Mouse (Mus musculus) midbrain, embryonic 16.5 days (tissue): Measurements from ENCODE around the gene Nudt6. TPM values are rescaled to one million over a fixed set of nuclear protein-coding genes. Genes with fewer than 3 reads are reported as not detected.

Experiments
- ATAC-seq: fragments of 200-750 bp; cut with Nextera tagmentation; 2 replicates; pipeline ENCODE4 v1.8.0; 2017; ENCODE audit warnings: moderate TSS enrichment
- H3K27ac ChIP-seq: fragments of 300-500 bp; sonication (generic); 2 replicates; pipeline ENCODE4 v1.5.1; 2014; ENCODE audit warnings: mild to moderate bottlenecking, low read length, mixed read lengths
- H3K27me3 ChIP-seq: fragments of 300-500 bp; sonication (generic); 2 replicates; pipeline ENCODE4 v1.6.1; 2014; ENCODE audit warnings: low read depth, low read length, mixed read lengths; ENCODE audit not compliant: control insufficient read depth, insufficient read depth
- H3K36me3 ChIP-seq: fragments of 300-500 bp; sonication (generic); 2 replicates; pipeline ENCODE4 v1.6.1; 2014; ENCODE audit warnings: mild to moderate bottlenecking, low read length, moderate library complexity, mixed read lengths; ENCODE audit not compliant: control insufficient read depth, insufficient read depth
- H3K4me1 ChIP-seq: fragments of 300-500 bp; sonication (generic); 2 replicates; pipeline ENCODE4 v1.6.1; 2014; ENCODE audit warnings: mild to moderate bottlenecking, low read length, mixed read lengths; ENCODE audit not compliant: control insufficient read depth, insufficient read depth
- H3K4me2 ChIP-seq: fragments of 300-500 bp; sonication (generic); 2 replicates; pipeline ENCODE4 v1.6.1; 2014; ENCODE audit warnings: mild to moderate bottlenecking, low read length, mixed read lengths
- H3K4me3 ChIP-seq: fragments of 300-500 bp; sonication (generic); 2 replicates; pipeline ENCODE4 v1.5.1; 2014; ENCODE audit warnings: low read depth, mild to moderate bottlenecking, low read length, moderate library complexity, mixed read lengths
- H3K9ac ChIP-seq: fragments of 300-500 bp; sonication (generic); 2 replicates; pipeline ENCODE4 v1.6.1; 2014; ENCODE audit warnings: low read depth, low read length, mixed read lengths
- H3K9me3 ChIP-seq: fragments of 300-500 bp; sonication (generic); replicated peaks from 2 replicates; pipeline ENCODE4 v1.6.1; 2014; ENCODE audit warnings: mild to moderate bottlenecking, low read length, mixed read lengths; ENCODE audit not compliant: control insufficient read depth, poor library complexity, severe bottlenecking
- WGBS: fragments of 180-500 bp; shearing (Covaris S2); extraction: QIAGEN DNeasy Blood & Tissue Kit; methylation state at CpG from one replicate; pipeline ENCODE4 v1.1.7; 2014; 5-methylcytosine and 5-hydroxymethylcytosine counted together
- polyA plus RNA-seq: library from polyadenylated mRNA; unstranded; fragments of >200 nt; fragmentation: Nextera tagmentation; extraction: Ambion mirVana; gene quantifications from 2 replicates; pipeline ENCODE4 v1.2.1, GENCODE M21; 2015

The Nudt6 gene
- polyA plus RNA-seq, 1 experiment from 2014 or later = 7.9 TPM

DNA sequence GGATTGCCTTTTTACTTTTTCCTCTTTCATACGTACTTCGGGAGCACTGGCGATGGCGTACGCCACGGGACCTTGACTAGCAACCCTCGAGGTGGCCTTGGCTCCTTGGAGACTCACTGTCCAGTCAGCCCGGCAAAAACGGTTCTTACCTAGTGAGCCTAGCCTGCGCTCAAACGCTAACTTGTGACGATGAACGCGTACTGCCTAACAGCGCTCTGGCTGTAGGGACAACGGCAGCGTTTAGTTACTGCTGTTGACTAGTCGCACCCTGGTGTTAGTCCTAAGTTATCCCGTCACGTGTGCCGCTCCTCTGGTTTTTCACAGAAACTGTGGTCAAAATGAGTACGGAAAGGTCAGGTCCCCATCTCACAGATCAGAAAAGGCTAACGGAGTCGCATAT is 630 bp upstream of the Nudt6 start:
- WGBS = under 1% methylated on average over 24 of the region's 24 CpGs
- no peaks in the 10 kb centered on the region for H3K9me3 ChIP-seq
- no peak for ATAC-seq
- H3K9ac ChIP-seq = peak overlapping the region; percentile 68
- H3K36me3 ChIP-seq = 0 out of 2 replicates have a peak, but pooled peaks cover 2% of the 10 kb centered on the region
- no peaks in the 10 kb centered on the region for H3K27me3 ChIP-seq
- peaks cover 24% of the 10 kb centered on the region for H3K4me1 ChIP-seq
- peak overlapping the region; percentile 81 for H3K27ac ChIP-seq
- H3K4me3 ChIP-seq = peak overlapping the region; percentile 95
- peak overlapping the region; percentile 95 for H3K4me2 ChIP-seq

GRCm38 (mm10) chr3:37419458-37419991 is 486 bp downstream of the Nudt6 start, which contains the start of gene Spata5:
Gene Spata5 (plus strand): TSS chr3:37419896.
- H3K36me3 ChIP-seq = no peaks in the 10 kb centered on the region
- peaks cover 24% of the 10 kb centered on the region for H3K4me1 ChIP-seq
- H3K27ac ChIP-seq = peak within 1 kb of the TSS; percentile 93
- H3K4me2 ChIP-seq = peak within 1 kb of the TSS; percentile 95
- H3K4me3 ChIP-seq = peak within 1 kb of the TSS; percentile 95
- H3K9me3 ChIP-seq = no peaks in the 10 kb centered on the region
- H3K27me3 ChIP-seq = no peaks in the 10 kb centered on the region
- peak within 1 kb of the TSS; percentile 82 for H3K9ac ChIP-seq
- WGBS = 1% methylated on average over 46 of the region's 50 CpGs
- ATAC-seq = peak; percentile 97

- Histone ChIP-seq H3K27me3 (no peaks in the 10 kb centered on the region), H3K4me2 (peak overlapping the region; percentile 84), H3K4me3 (peak overlapping the region; percentile 95), H3K9ac (peak overlapping the region; percentile 82), H3K36me3 (no peaks in the 10 kb centered on the region), H3K9me3 (no peaks in the 10 kb centered on the region), H3K27ac (peak overlapping the region; percentile 93), H3K4me1 (peaks cover 24% of the 10 kb centered on the region)
- ATAC-seq = no peak; the same call in 1 of the 2 replicates
- WGBS = under 1% methylated on average over 30 of the region's 30 CpGs
Observed at GRCm38 (mm10) chr3:37418961-37419457, 1.0 kb downstream of the Nudt6 start.

GRCm38 (mm10) chr3:37418341-37418740 is 1.7 kb downstream of the Nudt6 start:
- Histone ChIP-seq H3K4me1 (peaks cover 24% of the 10 kb centered on the region), H3K27ac (no peak overlapping the region), H3K4me2 (peak overlapping the region; percentile 84), H3K9ac (peak overlapping the region; percentile 82), H3K4me3 (peak overlapping the region; percentile 95), H3K36me3 (no peaks in the 10 kb centered on the region), H3K27me3 (no peaks in the 10 kb centered on the region), H3K9me3 (no peaks in the 10 kb centered on the region)
- no peak for ATAC-seq
- WGBS = 76% methylated on average over 5 of the region's 5 CpGs

DNA sequence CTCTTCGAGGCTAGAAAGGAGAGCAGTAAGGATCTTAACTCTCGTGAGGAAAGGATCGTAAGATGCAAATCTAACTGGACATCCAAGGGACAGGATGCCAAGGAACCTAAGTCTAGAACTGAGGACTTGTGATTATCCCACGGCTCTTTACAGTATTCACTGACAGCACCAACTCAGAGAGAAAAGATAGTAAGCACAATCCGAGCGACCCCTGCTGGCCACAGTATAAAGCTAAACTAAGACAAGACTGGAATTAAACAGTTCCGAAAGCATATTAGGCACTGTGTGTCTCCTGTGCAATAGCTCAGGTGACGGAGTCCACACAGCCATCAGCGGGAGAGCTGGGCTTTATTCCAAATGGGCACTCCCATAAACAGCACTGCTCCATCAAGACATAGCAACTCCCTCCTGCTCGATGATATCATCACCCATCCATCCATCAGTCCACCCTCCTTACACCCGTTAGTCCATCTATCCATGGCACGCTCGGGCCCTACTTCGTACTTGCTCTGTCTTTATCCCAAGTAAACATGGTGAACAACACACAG is 5.5 kb downstream of the Nudt6 start:
- no peaks in the 10 kb centered on the region for H3K9me3 ChIP-seq
- no peak overlapping the region for H3K4me3 ChIP-seq
- no peak for ATAC-seq
- H3K36me3 ChIP-seq = no peaks in the 10 kb centered on the region
- peaks cover 9% of the 10 kb centered on the region for H3K4me1 ChIP-seq
- H3K27ac ChIP-seq = no peak overlapping the region
- H3K9ac ChIP-seq = no peak overlapping the region
- H3K4me2 ChIP-seq = no peak overlapping the region
- WGBS = 52% methylated on average over 14 of the region's 14 CpGs
- H3K27me3 ChIP-seq = no peaks in the 10 kb centered on the region

- 92% methylated on average over 3 of the region's 3 CpGs for WGBS
- no peaks in the 10 kb centered on the region for H3K36me3 ChIP-seq
- no peak for ATAC-seq
- no peaks in the 10 kb centered on the region for H3K27me3 ChIP-seq
- peaks cover 4% of the 10 kb centered on the region for H3K4me1 ChIP-seq
- no peaks in the 10 kb centered on the region for H3K9me3 ChIP-seq
- no peak overlapping the region for H3K9ac ChIP-seq
- no peak overlapping the region for H3K27ac ChIP-seq
- no peak overlapping the region for H3K4me3 ChIP-seq
- H3K4me2 ChIP-seq = no peak overlapping the region
Observed at GRCm38 (mm10) chr3:37413446-37413845, 6.6 kb downstream of the Nudt6 start.

- Histone ChIP-seq H3K4me2 (no peak overlapping the region), H3K4me3 (no peak overlapping the region), H3K27me3 (no peaks in the 10 kb centered on the region), H3K27ac (no peak overlapping the region), H3K36me3 (no peaks in the 10 kb centered on the region), H3K9ac (no peak overlapping the region), H3K4me1 (no peaks in the 10 kb centered on the region), H3K9me3 (no peaks in the 10 kb centered on the region)
- no peak for ATAC-seq
Observed at GRCm38 (mm10) chr3:37407598-37407997, 12.4 kb downstream of the Nudt6 start.

DNA sequence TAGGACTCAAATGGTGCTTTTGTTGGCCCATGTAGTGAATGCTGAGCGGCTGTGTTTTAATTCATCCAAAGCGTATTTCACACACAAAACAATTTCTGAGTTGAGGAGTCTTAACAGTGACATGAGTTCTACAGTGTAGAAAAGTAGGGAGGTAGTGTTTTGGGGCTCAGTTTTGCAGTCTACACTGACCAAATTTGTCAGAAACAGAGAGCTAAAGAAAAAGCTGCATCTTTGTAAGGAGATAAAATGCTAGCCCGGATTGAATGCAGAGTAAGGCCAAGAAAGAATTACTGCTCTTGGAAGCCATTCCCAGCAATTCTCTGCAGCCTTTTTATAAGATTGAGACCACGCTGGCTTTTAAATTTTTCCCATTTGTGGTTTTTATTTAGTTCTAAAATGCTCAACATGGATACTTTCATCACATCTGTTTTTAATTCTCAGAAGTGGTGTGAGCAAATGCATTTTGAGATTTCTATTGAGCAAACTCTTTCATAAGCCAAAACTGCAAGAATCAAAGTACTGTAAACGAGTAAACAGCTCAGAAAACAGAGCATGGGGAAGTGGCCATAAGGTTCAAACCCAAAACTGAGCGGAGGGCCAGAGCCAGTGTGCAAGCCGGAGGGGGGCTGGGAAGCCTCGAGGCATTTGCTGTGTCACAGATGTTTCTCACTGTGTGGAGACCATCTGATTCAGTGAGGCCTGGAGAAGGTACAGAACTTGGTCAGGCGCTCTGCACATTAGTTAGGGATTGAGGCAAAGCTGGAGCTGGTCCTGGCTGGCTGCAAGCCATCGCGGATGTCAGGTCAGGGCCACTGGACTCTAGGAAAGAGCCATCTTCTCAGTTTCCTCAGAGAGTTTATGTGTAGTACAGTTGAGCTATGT is 18.0 kb downstream of the Nudt6 start:
- no peaks in the 10 kb centered on the region for H3K27me3 ChIP-seq
- no peak overlapping the region for H3K4me2 ChIP-seq
- H3K4me1 ChIP-seq = no peaks in the 10 kb centered on the region
- WGBS = 84% methylated on average over 11 of the region's 11 CpGs
- H3K9me3 ChIP-seq = no peaks in the 10 kb centered on the region
- H3K36me3 ChIP-seq = no peaks in the 10 kb centered on the region
- H3K9ac ChIP-seq = no peak overlapping the region
- H3K4me3 ChIP-seq = no peak overlapping the region
- no peak for ATAC-seq
- no peak overlapping the region for H3K27ac ChIP-seq
